Mouse (Mus musculus) liver (tissue): ENCODE measurements around the gene Abcf2.
"Not testable (repeated sequence)": the region's sequence is repeated elsewhere in the genome, so short reads cannot be mapped to it uniquely, and the experiment has no call there.

Experiments used
- DNase-seq: peaks from one replicate; pipeline ENCODE4 v3.0.0-alpha.2; 2020; ENCODE audit warnings: mixed read lengths

The Abcf2 gene

GRCm38 (mm10) chr5:24586106-24586505, 8.8 kb upstream of the Abcf2 start:
- no peak for DNase-seq

- DNase-seq: no peak
Observed at GRCm38 (mm10) chr5:24578109-24578963, 1.1 kb upstream of the Abcf2 start.

GRCm38 (mm10) chr5:24576801-24577182, 475 bp downstream of the Abcf2 start:
- peak; percentile 39 for DNase-seq

- no peak for DNase-seq
Observed at GRCm38 (mm10) chr5:24575948-24576347, 1.3 kb downstream of the Abcf2 start.

- DNase-seq: no peak
Observed at GRCm38 (mm10) chr5:24556709-24557108, 20.6 kb downstream of the Abcf2 start, which contains the start of gene 4931409K22Rik. TSS of gene 4931409K22Rik (minus strand) at chr5:24556809.

GRCm38 (mm10) chr5:24555335-24555734, 21.9 kb downstream of the Abcf2 start:
- not testable (repeated sequence) for DNase-seq

GRCm38 (mm10) chr5:24553621-24554244, 23.5 kb downstream of the Abcf2 start:
- no peak for DNase-seq

GRCm38 (mm10) chr5:24551317-24551688, 26.0 kb downstream of the Abcf2 start:
- no peak for DNase-seq

- peak; percentile 31 for DNase-seq
Observed at GRCm38 (mm10) chr5:24550598-24551316, 26.5 kb downstream of the Abcf2 start.

- DNase-seq: no peak
Observed at GRCm38 (mm10) chr5:24542643-24543042, 34.6 kb downstream of the Abcf2 start.

- DNase-seq: no peak
Observed at GRCm38 (mm10) chr5:24541144-24541569, 36.1 kb downstream of the Abcf2 start.

- peak; percentile 45 for DNase-seq
Observed at GRCm38 (mm10) chr5:24540387-24541143, 36.7 kb downstream of the Abcf2 start, which contains the start of gene Asb10. TSS of gene Asb10 (minus strand) at chr5:24540978.

- DNase-seq: no peak
Observed at GRCm38 (mm10) chr5:24539571-24540296, 37.5 kb downstream of the Abcf2 start.

GRCm38 (mm10) chr5:24537618-24538017, 39.6 kb downstream of the Abcf2 start:
- DNase-seq: no peak

GRCm38 (mm10) chr5:24536511-24536910, 40.8 kb downstream of the Abcf2 start:
- DNase-seq: no peak

GRCm38 (mm10) chr5:24535731-24536130, 41.5 kb downstream of the Abcf2 start:
- DNase-seq: no peak

GRCm38 (mm10) chr5:24534292-24534691, 43.0 kb downstream of the Abcf2 start:
- no peak for DNase-seq

- no peak for DNase-seq
Observed at GRCm38 (mm10) chr5:24533391-24533790, 43.9 kb downstream of the Abcf2 start.

- peak; percentile 85 for DNase-seq
Observed at GRCm38 (mm10) chr5:24530042-24530689, 47.1 kb downstream of the Abcf2 start.

- DNase-seq: no peak
Observed at GRCm38 (mm10) chr5:24527780-24528179, 49.5 kb downstream of the Abcf2 start.

GRCm38 (mm10) chr5:24526889-24527230, 50.4 kb downstream of the Abcf2 start, which contains the start of gene Gbx1:
TSS of gene Gbx1 (minus strand) at chr5:24527202.
- DNase-seq: no peak
